Mouse (Mus musculus): ENCODE data around the gene G3bp1.

GRCm38 (mm10) chr11:55545690-55546089 lies 76.2 kb downstream of the G3bp1 start:
- TF ChIP-seq MAFK (IDR thresholded peaks at IDR 0.05; ENCODE audit: insufficient replicate concordance, low read length) (no peak), CTCF (conservative IDR thresholded peaks at IDR 0.05 in 1 of 2, IDR thresholded peaks at IDR 0.05 in 1 of 2; ENCODE audit: low read depth in 2 of 2, low read length in 2 of 2) (0 out of 4 replicates have a peak, but pooled peaks of 1 of the 2 experiments have one; percentile 4), USF2 (conservative IDR thresholded peaks at IDR 0.05; ENCODE audit: low read depth, low read length) (no peak), ZC3H11A (IDR thresholded peaks at IDR 0.05; ENCODE audit: low read depth, low read length) (no peak), EP300 (IDR thresholded peaks at IDR 0.05; ENCODE audit: low read length) (no peak), NELFE (IDR thresholded peaks at IDR 0.05; ENCODE audit: low read depth, low read length) (no peak), KAT2A (IDR thresholded peaks at IDR 0.05; ENCODE audit: insufficient replicate concordance, low read length) (no peak), SMC3 (IDR thresholded peaks at IDR 0.05; ENCODE audit: low read depth, low read length) (no peak), POLR2A (IDR thresholded peaks at IDR 0.05; ENCODE audit: low read depth, low read length) (no peak), MAX (IDR thresholded peaks at IDR 0.05; ENCODE audit: low read length) (no peak), CHD2 (IDR thresholded peaks at IDR 0.05; ENCODE audit: low read length) (no peak)
